Mouse (Mus musculus): ENCODE results near the gene Creg1.

Creg1 gene

GRCm38 (mm10) chr1:165788511-165788910 lies 25.0 kb downstream of the Creg1 start, which contains the start of gene Cd247:
Gene Cd247, plus strand, starts transcription at chr1:165788681.
- DNase-seq (ENCODE audit: low read depth, low spot score): no peak

- no peak for DNase-seq (ENCODE audit: low read depth, low spot score)
Observed at GRCm38 (mm10) chr1:165789066-165789660, 25.6 kb downstream of the Creg1 start.

DNA sequence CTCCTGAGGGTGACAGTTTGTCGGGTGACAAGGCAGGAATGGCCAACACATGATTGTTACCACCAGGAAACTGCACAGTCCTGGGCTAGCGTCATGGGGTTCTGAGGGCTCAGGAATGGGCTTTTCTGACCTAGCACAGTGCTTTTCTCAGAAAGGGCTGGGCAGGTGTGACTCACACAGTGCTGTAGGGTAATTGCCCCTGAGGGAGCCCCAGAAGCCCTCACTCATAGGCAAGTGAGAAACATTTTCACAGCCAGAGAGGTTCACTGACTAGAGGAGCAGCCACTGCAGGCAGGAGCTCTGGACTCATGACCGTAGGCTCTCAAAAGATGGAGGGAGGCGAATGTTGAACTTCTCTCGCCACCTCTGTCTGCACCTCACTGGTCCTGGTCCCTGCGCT lies 26.4 kb downstream of the Creg1 start:
- peak; percentile 59 for DNase-seq (ENCODE audit: low read depth, low spot score)

DNA sequence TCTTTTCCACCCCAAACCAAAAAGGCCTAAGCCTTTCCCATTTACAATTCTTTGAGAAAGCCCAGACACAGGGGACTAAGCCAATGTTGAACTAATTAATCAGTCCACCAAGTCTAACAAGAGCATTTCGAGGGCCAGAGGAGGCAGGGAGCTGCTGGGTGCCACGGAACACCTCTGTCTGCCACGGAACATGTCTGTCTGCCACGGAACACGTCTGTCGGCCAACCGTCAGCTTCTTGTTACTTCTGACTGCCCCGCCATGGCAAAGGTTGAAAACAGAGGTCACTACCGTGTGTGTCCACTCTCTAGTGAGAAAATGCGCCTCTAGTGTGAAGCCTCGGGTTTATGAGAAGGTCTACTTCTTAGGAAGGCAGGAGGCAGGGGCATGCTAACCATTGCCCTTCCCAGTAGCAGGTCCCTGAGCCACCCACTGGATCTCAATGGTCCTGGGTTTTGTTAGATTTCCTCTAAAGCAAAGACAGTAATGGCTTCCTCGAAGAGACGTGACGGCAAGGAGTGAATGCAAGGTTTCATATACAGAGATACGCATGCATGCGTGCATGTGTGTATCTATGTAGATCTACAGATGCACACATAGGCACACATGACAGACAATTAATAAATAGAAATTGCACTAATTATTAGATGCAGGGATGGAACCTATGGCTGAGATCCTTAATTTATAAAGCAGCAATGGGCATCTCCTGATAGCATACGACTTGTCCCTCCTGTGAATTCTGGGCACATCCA lies 27.1 kb downstream of the Creg1 start:
- no peak for DNase-seq (ENCODE audit: low read depth, low spot score)

GRCm38 (mm10) chr1:165791411-165791810 lies 27.9 kb downstream of the Creg1 start:
- DNase-seq (ENCODE audit: low read depth, low spot score): no peak

GRCm38 (mm10) chr1:165801709-165802310 lies 38.3 kb downstream of the Creg1 start:
- no peak for DNase-seq (ENCODE audit: low read depth, low spot score)

DNA sequence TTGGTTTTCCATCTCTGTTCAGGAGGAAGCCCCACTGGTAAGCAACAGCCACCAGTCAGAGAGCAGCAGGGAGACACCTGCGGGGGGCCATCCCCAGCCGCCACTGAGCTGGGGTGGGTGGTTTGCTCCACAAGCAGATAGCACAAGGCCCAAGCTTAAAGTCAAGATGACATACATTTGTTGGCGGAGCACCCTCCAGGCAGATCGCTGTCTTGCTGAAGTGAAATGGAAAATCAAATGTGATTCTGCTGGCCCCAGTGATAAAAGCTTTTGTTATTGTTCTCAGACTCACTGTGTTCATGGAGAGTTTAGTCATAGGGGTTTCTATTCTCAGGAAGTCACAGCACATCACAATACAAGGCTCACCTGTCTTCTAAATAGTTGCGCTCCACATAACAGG lies 39.6 kb downstream of the Creg1 start:
- DNase-seq (ENCODE audit: low read depth, low spot score): no peak

- DNase-seq (ENCODE audit: low read depth, low spot score): no peak
Observed at GRCm38 (mm10) chr1:165804133-165804532, 40.6 kb downstream of the Creg1 start.

- no peak for DNase-seq (ENCODE audit: low read depth, low spot score)
Observed at GRCm38 (mm10) chr1:165810633-165811032, 47.1 kb downstream of the Creg1 start.

DNA sequence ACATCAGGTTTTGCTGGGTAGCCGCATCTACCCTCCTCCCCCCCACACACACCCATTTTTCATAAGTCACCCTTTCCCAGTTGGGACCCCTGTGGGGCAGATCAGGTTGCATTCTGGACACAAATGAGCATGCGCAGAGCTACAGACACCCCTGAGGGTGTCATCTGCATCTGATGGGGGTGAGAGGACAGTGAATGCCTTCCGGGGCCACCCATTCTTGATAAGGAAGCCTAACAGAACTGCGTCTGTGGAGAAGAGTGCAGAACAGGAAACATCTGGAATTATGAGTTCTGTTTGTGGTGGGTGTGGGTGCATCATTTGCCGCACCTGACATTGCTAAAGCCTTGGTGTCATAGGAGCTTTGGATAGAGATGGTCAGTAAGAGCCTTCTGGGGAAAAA lies 47.6 kb downstream of the Creg1 start:
- no peak for DNase-seq (ENCODE audit: low read depth, low spot score)

GRCm38 (mm10) chr1:165812775-165813174 lies 49.2 kb downstream of the Creg1 start:
- DNase-seq (ENCODE audit: low read depth, low spot score): no peak

GRCm38 (mm10) chr1:165814116-165814515 lies 50.6 kb downstream of the Creg1 start:
- no peak for DNase-seq (ENCODE audit: low read depth, low spot score)

DNA sequence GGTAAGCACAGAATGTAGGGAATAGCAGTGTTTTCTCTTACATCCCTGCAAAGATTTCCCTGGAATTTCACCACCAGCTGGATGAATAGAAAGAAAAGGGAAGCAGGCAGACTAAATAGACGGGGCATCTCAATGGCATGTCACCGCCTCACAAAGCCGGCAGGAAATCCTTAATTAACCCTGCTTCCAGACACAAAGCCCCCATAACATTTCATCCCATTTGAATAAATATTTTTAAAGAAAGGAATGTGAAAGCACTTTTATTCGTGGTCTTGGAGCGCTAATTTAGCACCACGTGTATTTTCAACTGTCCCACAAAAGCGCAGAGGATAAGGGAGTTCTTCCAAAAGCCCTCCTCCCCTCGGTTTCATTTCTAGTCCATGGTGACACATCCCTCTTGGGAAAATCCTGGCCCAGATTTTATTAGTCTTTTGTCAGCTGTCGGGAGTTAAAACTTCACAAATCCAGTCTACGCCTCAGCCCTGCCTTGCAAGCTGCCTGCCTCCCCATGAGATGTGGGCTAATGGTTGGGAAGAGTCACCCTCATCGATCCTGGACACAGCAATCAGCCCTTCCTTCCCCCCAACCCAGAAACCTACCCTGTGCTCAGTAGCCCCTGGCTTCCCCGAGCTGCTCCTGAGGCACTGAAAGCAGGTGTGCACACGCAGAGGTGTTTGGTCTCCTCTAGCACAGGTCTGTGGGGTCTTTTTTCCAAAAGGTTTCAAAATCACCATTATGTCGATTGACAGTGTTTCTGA lies 51.2 kb downstream of the Creg1 start:
- peak; percentile 9 for DNase-seq (ENCODE audit: low read depth, low spot score)

DNA sequence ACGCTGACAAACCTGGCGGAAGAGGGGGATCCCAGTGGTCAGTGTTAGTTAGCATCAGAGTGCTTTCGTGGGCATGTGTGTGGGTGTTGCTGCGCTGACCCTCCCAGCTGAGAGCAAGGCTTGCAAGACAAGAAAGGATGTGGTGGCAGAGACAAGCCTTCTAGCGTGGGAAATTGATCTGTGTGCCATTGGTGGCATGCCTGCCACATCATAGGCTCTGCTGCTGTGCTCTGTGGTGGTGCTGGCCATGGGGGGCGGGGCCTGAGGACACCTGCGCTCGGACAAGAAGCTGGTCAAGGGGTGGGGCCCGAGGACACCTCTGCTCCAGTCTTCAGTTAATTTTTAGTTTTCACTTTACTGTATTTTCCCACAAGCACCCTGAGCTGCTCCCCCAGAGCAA lies 52.8 kb downstream of the Creg1 start:
- no peak for DNase-seq (ENCODE audit: low read depth, low spot score)

GRCm38 (mm10) chr1:165817264-165817663 lies 53.7 kb downstream of the Creg1 start:
- DNase-seq (ENCODE audit: low read depth, low spot score): no peak

DNA sequence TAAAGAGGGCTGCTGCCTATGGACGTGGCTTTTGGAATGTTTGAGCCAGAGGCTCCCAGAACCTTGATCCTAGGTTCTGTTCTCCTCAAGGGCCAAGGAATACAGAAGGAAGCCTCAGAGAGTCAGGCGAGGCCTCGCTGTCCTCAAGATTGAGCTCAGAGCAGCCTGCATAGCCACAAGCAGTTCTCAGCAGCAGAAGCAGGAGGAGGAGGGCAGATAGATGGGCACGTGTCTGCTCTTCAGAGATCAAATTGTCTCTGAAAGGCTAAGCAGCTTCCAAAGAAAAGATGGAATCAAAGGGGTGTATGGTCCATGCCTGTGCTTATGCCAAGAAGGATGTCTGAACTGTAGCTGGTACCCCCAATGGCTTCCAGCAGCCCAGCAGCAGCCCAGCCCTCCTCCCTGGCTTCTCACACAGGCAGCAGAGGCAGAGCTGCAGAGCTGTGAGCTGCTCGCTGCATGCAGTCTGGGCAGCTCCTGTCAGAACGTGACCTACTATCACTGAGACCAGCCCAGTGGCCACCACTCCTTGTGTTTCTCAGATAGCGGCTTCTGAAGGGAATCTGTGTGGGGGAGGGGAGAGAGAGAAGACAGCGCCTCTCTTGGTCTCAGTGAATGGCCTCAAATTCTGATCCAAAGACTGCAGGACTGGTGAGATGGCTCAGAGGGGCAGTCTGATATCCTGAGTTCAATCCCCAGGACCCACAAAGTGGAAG lies 54.8 kb downstream of the Creg1 start:
- DNase-seq (ENCODE audit: low read depth, low spot score): no peak

- no peak for DNase-seq (ENCODE audit: low read depth, low spot score)
Observed at GRCm38 (mm10) chr1:165819147-165819546, 55.6 kb downstream of the Creg1 start.

- no peak for DNase-seq (ENCODE audit: low read depth, low spot score)
Observed at GRCm38 (mm10) chr1:165822031-165822430, 58.5 kb downstream of the Creg1 start.

All from 3T3-L1 (cell line).